Mouse (Mus musculus) MEL (cell line): Measurements from ENCODE around the gene Atp1a2. TPM values are rescaled to one million over a fixed set of nuclear protein-coding genes. Genes with fewer than 3 reads are reported as not detected.
A peak's percentile ranks its signal among the peaks of the same experiment; 100 is the strongest.

Source experiments
- DNase-seq: peaks from one replicate; pipeline ENCODE4 v3.0.0; 2011; ENCODE audit warnings: low read depth, low spot score
- H3K27ac ChIP-seq: 2 replicates; pipeline ENCODE4 v1.5.1; 2012; ENCODE audit warnings: low read depth, mild to moderate bottlenecking, control low read depth, low read length, moderate library complexity; ENCODE audit not compliant: control insufficient read depth
- H3K27me3 ChIP-seq, 2 experiments: fragments of 150-350 bp in 1 of 2; sonication (generic) in 1 of 2; 2 replicates each; pipeline ENCODE4 v1.6.1; 2012; ENCODE audit warnings: low read length in 2 of 2, mild to moderate bottlenecking in 2 of 2, improper control_type of control experiment in 1 of 2, moderate library complexity in 1 of 2; ENCODE audit not compliant: insufficient read depth in 2 of 2, control insufficient read depth in 1 of 2
- H3K36me3 ChIP-seq, 2 experiments: 2 replicates each; pipeline ENCODE4 v1.6.1; 2012 to 2014; ENCODE audit warnings: low read length in 2 of 2, improper control_type of control experiment in 1 of 2, inconsistent platforms in 1 of 2, mild to moderate bottlenecking in 1 of 2; ENCODE audit not compliant: insufficient read depth in 2 of 2, control insufficient read depth in 1 of 2
- H3K4me1 ChIP-seq, 2 experiments: fragments of 150-350 bp in 1 of 2; sonication (generic) in 1 of 2; 2 replicates each; pipeline ENCODE4 v1.6.1; 2012; ENCODE audit warnings: low read length in 2 of 2, improper control_type of control experiment in 1 of 2, mild to moderate bottlenecking in 1 of 2; ENCODE audit not compliant: insufficient read depth in 2 of 2, control insufficient read depth in 1 of 2
- H3K4me3 ChIP-seq, 2 experiments: fragments of 150-350 bp in 1 of 2; sonication (generic) in 1 of 2; 2 replicates each; pipeline ENCODE4 v1.5.1; 2012; ENCODE audit warnings: low read depth in 2 of 2, low read length in 2 of 2, mild to moderate bottlenecking in 2 of 2, moderate library complexity in 2 of 2, control low read depth in 1 of 2, improper control_type of control experiment in 1 of 2; ENCODE audit not compliant: control insufficient read depth in 1 of 2, insufficient read depth in 1 of 2
- H3K79me2 ChIP-seq: 2 replicates; pipeline ENCODE4 v1.6.1; 2012; ENCODE audit warnings: mild to moderate bottlenecking, low read length, moderate library complexity; ENCODE audit not compliant: control insufficient read depth, poor library complexity, insufficient read depth
- H3K9ac ChIP-seq: 2 replicates; pipeline ENCODE4 v1.6.1; 2012; ENCODE audit warnings: low read depth, mild to moderate bottlenecking, control low read depth, low read length, moderate library complexity; ENCODE audit not compliant: control insufficient read depth, poor library complexity, severe bottlenecking
- H3K9me3 ChIP-seq: fragments of 150-350 bp; sonication (generic); replicated peaks from 2 replicates; pipeline ENCODE4 v1.6.1; 2012; ENCODE audit warnings: mild to moderate bottlenecking, low read length, improper control_type of control experiment, moderate library complexity; ENCODE audit not compliant: insufficient read depth
- BHLHE40 ChIP-seq: IDR thresholded peaks from 2 replicates; pipeline ENCODE4 v1.6.1; 2012; ENCODE audit warnings: low read depth, mild to moderate bottlenecking, inconsistent platforms, low read length, improper control_type of control experiment, borderline replicate concordance
- CTCF ChIP-seq, 3 experiments: IDR thresholded peaks in 2 of 3; conservative IDR thresholded peaks in 1 of 3; 2 replicates each; pipeline ENCODE4 v1.5.1; 2011 to 2012; ENCODE audit warnings: low read length in 3 of 3, low read depth in 2 of 3, mild to moderate bottlenecking in 2 of 3, improper control_type of control experiment in 1 of 3, inconsistent platforms in 1 of 3, mixed read lengths in 1 of 3, moderate library complexity in 1 of 3; ENCODE audit not compliant: control insufficient read depth in 1 of 3, insufficient read depth in 1 of 3, poor library complexity in 1 of 3, severe bottlenecking in 1 of 3
- E2F4 ChIP-seq: IDR thresholded peaks from 2 replicates; pipeline ENCODE4 v1.6.1; 2011; ENCODE audit warnings: low read depth, low read length, improper control_type of control experiment, borderline replicate concordance
- EP300 ChIP-seq, 2 experiments: IDR thresholded peaks; 2 replicates each; pipeline ENCODE4 v1.6.1; 2011; ENCODE audit warnings: improper control_type of control experiment in 2 of 2, low read length in 2 of 2, low read depth in 1 of 2, mild to moderate bottlenecking in 1 of 2
- GABPA ChIP-seq: IDR thresholded peaks from 2 replicates; pipeline ENCODE4 v1.6.1; 2012; ENCODE audit warnings: low read depth, mild to moderate bottlenecking, inconsistent platforms, low read length, improper control_type of control experiment, moderate library complexity
- JUND ChIP-seq: IDR thresholded peaks from 2 replicates; pipeline ENCODE4 v1.6.1; 2011; ENCODE audit warnings: low read depth, mild to moderate bottlenecking, improper control_type of control experiment, low read length
- MEF2A ChIP-seq: IDR thresholded peaks from 2 replicates; pipeline ENCODE4 v1.6.1; 2014; ENCODE audit warnings: low read depth, mild to moderate bottlenecking, inconsistent platforms, low read length, improper control_type of control experiment; ENCODE audit not compliant: poor library complexity, insufficient replicate concordance, severe bottlenecking; ENCODE audit errors: extremely low read depth
- MYB ChIP-seq: IDR thresholded peaks from 2 replicates; pipeline ENCODE4 v1.6.1; 2011; ENCODE audit warnings: mild to moderate bottlenecking, low read depth, low read length, improper control_type of control experiment
- MYC ChIP-seq: IDR thresholded peaks from 2 replicates; pipeline ENCODE4 v1.6.1; 2011; ENCODE audit warnings: low read depth, mild to moderate bottlenecking, low read length, improper control_type of control experiment, moderate library complexity
- NELFE ChIP-seq: IDR thresholded peaks from 2 replicates; pipeline ENCODE4 v1.6.1; 2011; ENCODE audit warnings: low read depth, low read length, improper control_type of control experiment
- NRF1 ChIP-seq: IDR thresholded peaks from 2 replicates; pipeline ENCODE4 v1.6.1; 2014; ENCODE audit warnings: low read depth, mild to moderate bottlenecking, inconsistent platforms, low read length, improper control_type of control experiment, moderate library complexity; ENCODE audit not compliant: poor library complexity, insufficient read depth, severe bottlenecking
- POLR2A ChIP-seq, 2 experiments: IDR thresholded peaks; 2 replicates each; pipeline ENCODE4 v1.6.1; 2011 to 2012; ENCODE audit warnings: low read length in 2 of 2, mild to moderate bottlenecking in 2 of 2, control low read depth in 1 of 2, improper control_type of control experiment in 1 of 2, low read depth in 1 of 2, moderate library complexity in 1 of 2; ENCODE audit not compliant: control insufficient read depth in 1 of 2, insufficient read depth in 1 of 2, poor library complexity in 1 of 2
- RCOR1 ChIP-seq: IDR thresholded peaks from 2 replicates; pipeline ENCODE4 v1.6.1; 2012; ENCODE audit warnings: low read depth, mild to moderate bottlenecking, inconsistent platforms, low read length, improper control_type of control experiment
- SMC3 ChIP-seq: IDR thresholded peaks from 2 replicates; pipeline ENCODE4 v1.6.1; 2011; ENCODE audit warnings: low read depth, low read length, improper control_type of control experiment
- TAL1 ChIP-seq: IDR thresholded peaks from 2 replicates; pipeline ENCODE4 v1.6.1; 2012; ENCODE audit warnings: mild to moderate bottlenecking, inconsistent platforms, low read length, moderate library complexity, mixed read lengths
- TCF12 ChIP-seq: IDR thresholded peaks from 2 replicates; pipeline ENCODE4 v1.6.1; 2014; ENCODE audit warnings: low read depth, mild to moderate bottlenecking, inconsistent platforms, low read length, improper control_type of control experiment, moderate library complexity
- UBTF ChIP-seq: IDR thresholded peaks from 2 replicates; pipeline ENCODE4 v1.6.1; 2012; ENCODE audit warnings: low read depth, mild to moderate bottlenecking, inconsistent platforms, low read length, improper control_type of control experiment, moderate library complexity, borderline replicate concordance; ENCODE audit not compliant: insufficient read depth
- USF1 ChIP-seq: IDR thresholded peaks from 2 replicates; pipeline ENCODE4 v1.6.1; 2014; ENCODE audit warnings: low read depth, mild to moderate bottlenecking, inconsistent platforms, low read length, improper control_type of control experiment, moderate library complexity
- USF2 ChIP-seq, 2 experiments: IDR thresholded peaks; 2 replicates each; pipeline ENCODE4 v1.6.1; 2011 to 2012; ENCODE audit warnings: improper control_type of control experiment in 2 of 2, low read length in 2 of 2, borderline replicate concordance in 1 of 2, inconsistent platforms in 1 of 2, low read depth in 1 of 2, mild to moderate bottlenecking in 1 of 2; ENCODE audit not compliant: insufficient read depth in 1 of 2
- ZC3H11A ChIP-seq: IDR thresholded peaks from 2 replicates; pipeline ENCODE4 v1.6.1; 2012; ENCODE audit warnings: low read depth, mild to moderate bottlenecking, inconsistent platforms, low read length, improper control_type of control experiment
- ZNF384 ChIP-seq: IDR thresholded peaks from 2 replicates; pipeline ENCODE4 v1.6.1; 2012; ENCODE audit warnings: low read depth, mild to moderate bottlenecking, inconsistent platforms, low read length, improper control_type of control experiment
- polyA plus RNA-seq, 2 experiments: library from polyadenylated mRNA; stranded (reverse) in 1 of 2; unstranded in 1 of 2; fragments of >175 nt in 1 of 2; fragments of >200 nt in 1 of 2; gene quantifications; 2 replicates each; pipeline versions ENCODE4 v1.2.1 to v1.2.4; 2012; ENCODE audit warnings: low replicate concordance in 2 of 2, low read depth in 1 of 2; ENCODE audit not compliant: insufficient read length in 2 of 2, insufficient read depth in 1 of 2, missing spikeins in 1 of 2
- total RNA-seq: library from RNA; depleted of rRNA; stranded (reverse); fragments of 300-350 nt; gene quantifications from 2 replicates; pipeline ENCODE4 v1.2.3, GENCODE M21; 2012

The Atp1a2 gene
- total and polyA plus RNA-seq, 3 experiments: 0.04 TPM; not detected in 2

- Histone ChIP-seq H3K27me3 (peaks cover 0 to 3% of the 10 kb centered on the region in 2 experiments), H3K9me3 (no peaks in the 10 kb centered on the region), H3K9ac (no peak overlapping the region), H3K27ac (no peak overlapping the region), H3K79me2 (no peaks in the 10 kb centered on the region), H3K4me3 (no peak overlapping the region), H3K4me1 (no peaks in the 10 kb centered on the region), H3K36me3 (no peaks in the 10 kb centered on the region)
- no peak for DNase-seq
- 0 out of 6 replicates have a peak, but pooled peaks of 1 of the 3 experiments have one; percentile 1 for TF ChIP-seq CTCF (IDR thresholded peaks at IDR 0.05 in 2 of 3, conservative IDR thresholded peaks at IDR 0.05 in 1 of 3; ENCODE audit: control insufficient read depth in 1 of 3, insufficient read depth in 1 of 3, low read depth in 2 of 3, low read length in 3 of 3, poor library complexity in 1 of 3, severe bottlenecking in 1 of 3)
- no peak for TF ChIP-seq POLR2A (IDR thresholded peaks at IDR 0.05; ENCODE audit: control insufficient read depth in 1 of 2, insufficient read depth in 1 of 2, low read depth in 1 of 2, low read length in 2 of 2, poor library complexity in 1 of 2)
Measured at GRCm38 (mm10) chr1:172346707-172347106, 48.8 kb upstream of the Atp1a2 start.

- no peak for TF ChIP-seq ZNF384
- TF ChIP-seq MYC: no peak
- no peak for TF ChIP-seq TAL1
- TF ChIP-seq E2F4: no peak
- no peak for TF ChIP-seq EP300 (IDR thresholded peaks at IDR 0.05; ENCODE audit: low read depth in 1 of 2, low read length in 2 of 2)
- no peak for TF ChIP-seq GABPA
- no peak for TF ChIP-seq UBTF
- TF ChIP-seq NELFE: no peak
- no peak for TF ChIP-seq RCOR1
- no peak for TF ChIP-seq NRF1
- TF ChIP-seq TCF12: no peak
- TF ChIP-seq BHLHE40: no peak
- TF ChIP-seq ZC3H11A: no peak
- no peak for TF ChIP-seq USF2 (IDR thresholded peaks at IDR 0.05; ENCODE audit: borderline replicate concordance in 1 of 2, insufficient read depth in 1 of 2, low read depth in 1 of 2, low read length in 2 of 2)
- TF ChIP-seq MEF2A: no peak
- no peak for TF ChIP-seq SMC3
- TF ChIP-seq USF1: no peak
- TF ChIP-seq MYB: no peak
- TF ChIP-seq JUND: no peak
- TF ChIP-seq, all 39 proteins: peak for 0
- no peak for DNase-seq
- Histone ChIP-seq H3K4me3 (no peak overlapping the region), H3K4me1 (peaks cover 0 to 9% of the 10 kb centered on the region in 2 experiments; a peak in 2 of 4 replicates), H3K9me3 (no peaks in the 10 kb centered on the region), H3K9ac (no peak overlapping the region), H3K36me3 (peaks cover 0 to 6% of the 10 kb centered on the region in 2 experiments; a peak in 1 of 4 replicates), H3K79me2 (no peaks in the 10 kb centered on the region), H3K27ac (no peak overlapping the region), H3K27me3 (peaks cover 0 to 1% of the 10 kb centered on the region in 2 experiments)
Measured at GRCm38 (mm10) chr1:172344820-172345219, 47.0 kb upstream of the Atp1a2 start.
